Mouse (Mus musculus) lung, embryonic 14.5 days (tissue): ENCODE measurements around the gene Rp9. TPM values are rescaled to one million over a fixed set of nuclear protein-coding genes. Genes with fewer than 3 reads are reported as not detected.
"Not testable (repeated sequence)": the region's sequence is repeated elsewhere in the genome, so short reads cannot be mapped to it uniquely, and the experiment has no call there.

Experiments used
- ATAC-seq: fragments of 200-750 bp; cut with Nextera tagmentation; 2 replicates; pipeline ENCODE4 v1.8.0; 2017; ENCODE audit warnings: mild to moderate bottlenecking, moderate TSS enrichment, moderate library complexity; ENCODE audit not compliant: insufficient read depth
- DNase-seq: peaks from one replicate; pipeline ENCODE4 v3.0.0-alpha.2; 2015
- H3K27ac ChIP-seq: fragments of 300-500 bp; sonication (generic); 2 replicates; pipeline ENCODE4 v1.5.1; 2014; ENCODE audit warnings: low read depth, mild to moderate bottlenecking, moderate library complexity
- H3K27me3 ChIP-seq: fragments of 300-500 bp; sonication (generic); 2 replicates; pipeline ENCODE4 v1.6.1; 2014; ENCODE audit warnings: low read length, control low read depth; ENCODE audit not compliant: insufficient read depth
- H3K36me3 ChIP-seq: fragments of 300-500 bp; sonication (generic); 2 replicates; pipeline ENCODE4 v1.6.1; 2014; ENCODE audit warnings: control low read depth; ENCODE audit not compliant: insufficient read depth
- H3K4me1 ChIP-seq: fragments of 300-500 bp; sonication (generic); 2 replicates; pipeline ENCODE4 v1.6.1; 2014; ENCODE audit warnings: antibody characterized with exemption, control low read depth; ENCODE audit not compliant: insufficient read depth
- H3K4me2 ChIP-seq: fragments of 300-500 bp; sonication (generic); 2 replicates; pipeline ENCODE4 v1.6.1; 2014; ENCODE audit warnings: mild to moderate bottlenecking
- H3K4me3 ChIP-seq: fragments of 300-500 bp; sonication (generic); 2 replicates; pipeline ENCODE4 v1.5.1; 2014; ENCODE audit warnings: low read depth, low read length
- H3K9ac ChIP-seq: fragments of 300-500 bp; sonication (generic); 2 replicates; pipeline ENCODE4 v1.6.1; 2014
- H3K9me3 ChIP-seq: fragments of 300-500 bp; sonication (generic); 2 replicates; pipeline ENCODE4 v1.6.1; 2016; ENCODE audit warnings: low read depth, low read length, control low read depth
- CTCF ChIP-seq: IDR thresholded peaks from 2 replicates; pipeline ENCODE4 v1.5.1; 2016; ENCODE audit warnings: antibody characterized with exemption, low read depth
- WGBS: fragments of 180-500 bp; shearing (Covaris S2); extraction: QIAGEN DNeasy Blood & Tissue Kit; methylation state at CpG from one replicate; pipeline ENCODE4 v1.1.7; 2014; 5-methylcytosine and 5-hydroxymethylcytosine counted together
- polyA plus RNA-seq: library from polyadenylated mRNA; unstranded; fragments of >200 nt; fragmentation: Nextera tagmentation; extraction: Ambion mirVana; gene quantifications from 2 replicates; pipeline ENCODE4 v1.2.1, GENCODE M21; 2014

Gene Rp9
- polyA plus RNA-seq, 1 experiment from 2014 or later, result 71.0 TPM

GRCm38 (mm10) chr9:22405414-22405813 is 64.1 kb downstream of the Rp9 start:
- H3K4me2 ChIP-seq, result no peak overlapping the region; the same call in 1 of the 2 replicates
- H3K4me3 ChIP-seq, result no peak overlapping the region
- H3K4me1 ChIP-seq, result no peaks in the 10 kb centered on the region
- no peaks in the 10 kb centered on the region for H3K9me3 ChIP-seq
- TF ChIP-seq CTCF, result no peak
- no peaks in the 10 kb centered on the region for H3K36me3 ChIP-seq
- ATAC-seq (peak; percentile 65; the same call in 1 of the 2 replicates), DNase-seq (peak; percentile 69)
- H3K9ac ChIP-seq, result no peak overlapping the region
- peak overlapping the region; percentile 70 for H3K27ac ChIP-seq
- no peaks in the 10 kb centered on the region for H3K27me3 ChIP-seq
- 44% methylated on average over 3 of the region's 3 CpGs for WGBS

DNA sequence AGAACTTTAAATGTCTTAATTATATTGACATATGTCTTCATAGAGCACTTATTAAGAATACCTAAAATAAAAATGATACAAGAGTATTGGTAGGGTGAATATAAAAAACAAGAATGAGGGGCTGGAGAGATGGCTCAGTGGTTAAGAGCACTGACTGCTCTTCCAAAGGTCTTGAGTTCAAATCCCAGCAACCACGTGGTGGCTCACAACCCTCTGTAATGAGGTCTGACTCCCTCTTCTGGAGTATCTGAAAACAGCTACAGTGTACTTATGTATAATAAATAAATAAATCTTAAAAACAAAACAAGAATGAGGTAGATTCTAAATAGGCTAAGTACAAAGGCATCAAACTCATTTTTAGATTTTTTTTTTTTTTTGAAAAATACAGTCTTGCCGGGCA is 66.0 kb downstream of the Rp9 start:
- H3K27me3 ChIP-seq, H3K4me3 ChIP-seq, H3K4me2 ChIP-seq, H3K36me3 ChIP-seq, H3K9me3 ChIP-seq, ATAC-seq, H3K9ac ChIP-seq, H3K27ac ChIP-seq, H3K4me1 ChIP-seq, DNase-seq: not testable (repeated sequence)
- WGBS, result 64% methylated on average over 2 of the region's 2 CpGs

- H3K27me3 ChIP-seq, result no peaks in the 10 kb centered on the region
- no peaks in the 10 kb centered on the region for H3K36me3 ChIP-seq
- WGBS, result 69% methylated on average over 3 of the region's 3 CpGs
- no peak overlapping the region for H3K4me3 ChIP-seq
- H3K4me2 ChIP-seq, result no peak overlapping the region
- no peak overlapping the region for H3K9ac ChIP-seq
- H3K4me1 ChIP-seq, result no peaks in the 10 kb centered on the region
- ATAC-seq (no peak), DNase-seq (no peak)
- TF ChIP-seq CTCF, result no peak
- H3K27ac ChIP-seq, result no peak overlapping the region
- H3K9me3 ChIP-seq, result no peaks in the 10 kb centered on the region
Observed at GRCm38 (mm10) chr9:22402976-22403375, 66.6 kb downstream of the Rp9 start.

GRCm38 (mm10) chr9:22402001-22402400 is 67.5 kb downstream of the Rp9 start:
- TF ChIP-seq CTCF, result no peak
- Histone ChIP-seq H3K9me3 (no peaks in the 10 kb centered on the region), H3K36me3 (no peaks in the 10 kb centered on the region), H3K27me3 (no peaks in the 10 kb centered on the region), H3K4me2 (no peak overlapping the region), H3K4me1 (no peaks in the 10 kb centered on the region), H3K4me3 (no peak overlapping the region), H3K9ac (no peak overlapping the region), H3K27ac (no peak overlapping the region)
- DNase-seq (no peak), ATAC-seq (no peak)
- 83% methylated on average over 6 of the region's 6 CpGs for WGBS

DNA sequence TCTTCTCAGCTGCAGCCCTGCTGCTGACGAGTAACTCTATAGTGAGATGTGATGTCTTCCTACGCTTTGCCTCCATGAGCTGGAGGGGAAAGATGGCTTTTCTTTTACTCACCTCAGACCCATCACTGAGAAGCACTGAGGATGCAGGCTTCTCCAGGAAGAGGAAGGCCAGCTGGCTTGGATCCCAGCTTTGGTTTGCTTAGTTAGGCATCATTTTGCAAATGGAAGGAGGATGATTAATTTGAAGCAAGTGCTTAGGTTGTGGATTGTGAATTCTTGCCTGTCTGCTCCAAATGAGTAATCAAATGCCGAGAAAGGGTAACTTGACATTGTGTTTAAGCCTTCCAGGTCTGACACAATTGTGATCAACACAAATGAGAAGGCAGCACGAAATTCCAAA is 70.5 kb downstream of the Rp9 start:
- ATAC-seq (no peak), DNase-seq (peak; percentile 66)
- Histone ChIP-seq H3K27ac (no peak overlapping the region), H3K27me3 (no peaks in the 10 kb centered on the region), H3K36me3 (no peaks in the 10 kb centered on the region), H3K9ac (no peak overlapping the region), H3K4me1 (no peaks in the 10 kb centered on the region), H3K9me3 (no peaks in the 10 kb centered on the region), H3K4me2 (no peak overlapping the region), H3K4me3 (no peak overlapping the region)
- no peak for TF ChIP-seq CTCF
- 35% methylated on average over 4 of the region's 4 CpGs for WGBS

DNA sequence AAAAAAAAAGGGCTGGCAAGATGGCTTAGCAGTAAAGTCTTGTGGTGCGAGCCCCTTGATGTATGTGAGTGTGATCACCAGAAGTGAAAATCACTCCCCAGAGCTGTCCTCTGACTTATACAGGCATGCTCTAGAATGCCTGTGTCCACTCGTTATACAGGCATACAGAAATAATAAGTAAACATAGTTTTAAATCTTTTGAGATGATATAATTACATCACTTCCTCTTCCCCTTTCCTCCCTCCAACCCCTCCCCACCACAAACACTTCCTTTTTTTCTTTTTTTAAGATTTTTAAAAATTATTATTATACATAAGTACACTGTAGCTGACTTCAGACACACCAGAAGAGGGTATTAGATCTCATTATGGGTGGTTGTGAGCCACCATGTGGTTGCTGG is 74.8 kb downstream of the Rp9 start:
- TF ChIP-seq CTCF, result no peak
- WGBS, result 75% methylated on average over 2 of the region's 2 CpGs
- Histone ChIP-seq H3K36me3 (no peaks in the 10 kb centered on the region), H3K4me1 (no peaks in the 10 kb centered on the region), H3K27ac (no peak overlapping the region), H3K4me2 (no peak overlapping the region), H3K4me3 (no peak overlapping the region), H3K27me3 (no peaks in the 10 kb centered on the region), H3K9ac (no peak overlapping the region), H3K9me3 (no peaks in the 10 kb centered on the region)
- DNase-seq (no peak), ATAC-seq (no peak)

DNA sequence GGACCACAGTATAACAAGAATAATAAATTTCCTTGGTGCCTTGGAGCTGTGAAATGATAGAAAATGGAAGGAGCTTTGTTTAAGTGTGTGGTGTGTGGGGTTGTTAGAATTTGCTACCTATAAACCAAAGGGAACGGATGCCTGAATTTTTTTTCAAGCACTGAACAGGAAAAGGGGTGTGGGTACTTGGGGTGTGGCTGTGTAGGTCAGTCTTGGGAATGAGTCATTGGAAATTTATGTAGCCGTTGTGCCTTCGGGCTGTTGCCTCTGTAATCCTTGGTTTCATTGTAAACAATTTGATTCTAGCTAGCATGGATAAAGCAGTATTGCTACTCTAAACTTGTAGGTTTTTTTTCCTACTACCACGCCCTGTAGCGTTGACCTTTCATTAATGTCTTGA is 79.2 kb downstream of the Rp9 start:
- ATAC-seq (no peak), DNase-seq (no peak)
- Histone ChIP-seq H3K27ac (no peak overlapping the region), H3K9ac (no peak overlapping the region), H3K9me3 (no peaks in the 10 kb centered on the region), H3K4me2 (no peak overlapping the region), H3K4me1 (peaks cover 13% of the 10 kb centered on the region), H3K4me3 (no peak overlapping the region), H3K36me3 (no peaks in the 10 kb centered on the region), H3K27me3 (no peaks in the 10 kb centered on the region)
- TF ChIP-seq CTCF, result no peak
- 81% methylated on average over 5 of the region's 5 CpGs for WGBS

DNA sequence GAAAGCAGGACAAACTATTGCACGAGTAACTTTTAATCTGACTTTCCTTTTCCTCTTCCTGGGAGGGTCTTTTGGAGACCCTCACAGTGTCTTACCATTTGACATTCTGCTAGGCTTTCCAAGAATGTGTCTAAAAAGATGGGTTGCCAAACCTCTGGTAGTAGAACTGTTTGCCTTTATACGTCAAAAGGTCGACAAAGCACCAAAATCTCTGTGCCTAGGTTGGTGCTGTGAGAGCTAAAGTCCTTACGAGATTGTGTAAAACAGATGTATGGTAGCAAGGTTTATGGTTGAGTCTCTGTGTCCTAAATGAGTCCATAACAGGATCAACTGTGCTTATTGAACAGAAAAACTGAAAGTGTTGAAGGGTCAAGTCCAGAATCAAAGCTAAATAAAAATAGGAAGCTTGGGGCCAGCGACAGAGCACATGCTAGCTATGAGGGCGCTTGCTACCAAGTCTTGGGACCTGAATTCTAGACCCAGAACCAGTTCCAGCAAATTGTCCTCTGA is 79.8 kb downstream of the Rp9 start:
- Histone ChIP-seq H3K27ac (peak overlapping the region; percentile 95), H3K9me3 (no peaks in the 10 kb centered on the region), H3K9ac (peak overlapping the region; percentile 88), H3K4me2 (peak overlapping the region; percentile 80), H3K4me1 (peaks cover 13% of the 10 kb centered on the region), H3K27me3 (no peaks in the 10 kb centered on the region), H3K4me3 (peak overlapping the region; percentile 86), H3K36me3 (no peaks in the 10 kb centered on the region)
- ATAC-seq (no peak), DNase-seq (peak; percentile 26)
- WGBS, result 56% methylated on average over 6 of the region's 6 CpGs
- no peak for TF ChIP-seq CTCF
